Mouse (Mus musculus): ENCODE data around the gene Nectin1. TPM values are rescaled to one million over a fixed set of nuclear protein-coding genes. Genes with fewer than 3 reads are reported as not detected.

Nectin1 gene
- total RNA-seq, 2 experiments from 2014 or later = 16.0 to 16.4 TPM

GRCm38 (mm10) chr9:43761181-43761820 lies 17.5 kb downstream of the Nectin1 start:
- DNase-seq (ENCODE audit: low spot score in 2 of 2) = no peak

GRCm38 (mm10) chr9:43761941-43762340 lies 18.2 kb downstream of the Nectin1 start:
- no peak for DNase-seq (ENCODE audit: low spot score in 2 of 2)

- no peak for DNase-seq (ENCODE audit: low spot score in 2 of 2)
These were observed 21.8 kb downstream of the Nectin1 start for GRCm38 (mm10) chr9:43765419-43766179.

- DNase-seq (ENCODE audit: low spot score in 2 of 2) = no peak
These were observed 25.0 kb downstream of the Nectin1 start for GRCm38 (mm10) chr9:43768779-43769178.

GRCm38 (mm10) chr9:43769228-43769627 lies 25.4 kb downstream of the Nectin1 start:
- no peak for DNase-seq (ENCODE audit: low spot score in 2 of 2)

GRCm38 (mm10) chr9:43769940-43770339 lies 26.2 kb downstream of the Nectin1 start:
- no peak for DNase-seq (ENCODE audit: low spot score in 2 of 2)

GRCm38 (mm10) chr9:43771041-43771440 lies 27.3 kb downstream of the Nectin1 start:
- no peak for DNase-seq (ENCODE audit: low spot score in 2 of 2)

- no peak for DNase-seq (ENCODE audit: low spot score in 2 of 2)
These were observed 28.7 kb downstream of the Nectin1 start for GRCm38 (mm10) chr9:43772460-43772859.

- no peak for DNase-seq (ENCODE audit: low spot score in 2 of 2)
These were observed 29.7 kb downstream of the Nectin1 start for GRCm38 (mm10) chr9:43773521-43773920.

- no peak for DNase-seq (ENCODE audit: low spot score in 2 of 2)
These were observed 30.6 kb downstream of the Nectin1 start for GRCm38 (mm10) chr9:43774427-43774826.

- DNase-seq (ENCODE audit: low spot score in 2 of 2) = no peak
These were observed 32.4 kb downstream of the Nectin1 start for GRCm38 (mm10) chr9:43776231-43776630.

GRCm38 (mm10) chr9:43777362-43778360 lies 33.9 kb downstream of the Nectin1 start:
- peak in 1 of 2 experiments; percentile 27 for DNase-seq (ENCODE audit: low spot score in 2 of 2)

GRCm38 (mm10) chr9:43780883-43781282 lies 37.1 kb downstream of the Nectin1 start:
- no peak for DNase-seq (ENCODE audit: low spot score in 2 of 2)

GRCm38 (mm10) chr9:43782401-43782800 lies 38.6 kb downstream of the Nectin1 start:
- DNase-seq (ENCODE audit: low spot score in 2 of 2) = no peak

GRCm38 (mm10) chr9:43783959-43784358 lies 40.2 kb downstream of the Nectin1 start:
- DNase-seq (ENCODE audit: low spot score in 2 of 2) = no peak

- DNase-seq (ENCODE audit: low spot score in 2 of 2) = no peak
These were observed 41.1 kb downstream of the Nectin1 start for GRCm38 (mm10) chr9:43784841-43785240.

- no peak for DNase-seq (ENCODE audit: low spot score in 2 of 2)
These were observed 43.8 kb downstream of the Nectin1 start for GRCm38 (mm10) chr9:43787591-43787990.

GRCm38 (mm10) chr9:43792681-43793080 lies 48.9 kb downstream of the Nectin1 start:
- no peak for DNase-seq (ENCODE audit: low spot score in 2 of 2)

GRCm38 (mm10) chr9:43793411-43793810 lies 49.6 kb downstream of the Nectin1 start:
- no peak for DNase-seq (ENCODE audit: low spot score in 2 of 2)

- no peak for DNase-seq (ENCODE audit: low spot score in 2 of 2)
These were observed 52.2 kb downstream of the Nectin1 start for GRCm38 (mm10) chr9:43796031-43796430.
